Mouse (Mus musculus): ENCODE measurements around the gene Ldhc. TPM values are rescaled to one million over a fixed set of nuclear protein-coding genes. Genes with fewer than 3 reads are reported as not detected.
"Not testable (repeated sequence)": the region's sequence is repeated elsewhere in the genome, so short reads cannot be mapped to it uniquely, and the experiment has no call there.

Gene Ldhc
- polyA plus RNA-seq (2015; fragmentation: Nextera tagmentation; extraction: Ambion mirVana) = 0.07 and 0.23 TPM in 2 replicates

- ATAC-seq (no peak), DNase-seq (no peak)
- Histone ChIP-seq H3K27ac (ENCODE audit: low read depth) (no peak within 1 kb of the TSS), H3K9me3 (ENCODE audit: low read length) (no peaks in the 10 kb centered on the region), H3K4me1 (ENCODE audit: insufficient read depth) (no peaks in the 10 kb centered on the region), H3K36me3 (replicated peaks; ENCODE audit: insufficient read depth, low read length) (peaks cover 3% of the 10 kb centered on the region), H3K4me2 (ENCODE audit: low read depth, low read length) (no peak within 1 kb of the TSS), H3K27me3 (ENCODE audit: insufficient read depth, low read length) (no peaks in the 10 kb centered on the region), H3K9ac (replicated peaks) (no peak within 1 kb of the TSS), H3K4me3 (ENCODE audit: low read depth, low read length) (no peak within 1 kb of the TSS)
- 55% methylated on average over 10 of the region's 10 CpGs for WGBS (ENCODE audit: insufficient replicate concordance)
- no peak for TF ChIP-seq EP300 (IDR thresholded peaks at IDR 0.05; ENCODE audit: low read depth)
- TF ChIP-seq CTCF (IDR thresholded peaks at IDR 0.05; ENCODE audit: low read depth) = no peak
Observed at GRCm38 (mm10) chr7:46860996-46861395, at the start of gene Ldhc. Gene Ldhc, plus strand, starts transcription at chr7:46861203.

DNA sequence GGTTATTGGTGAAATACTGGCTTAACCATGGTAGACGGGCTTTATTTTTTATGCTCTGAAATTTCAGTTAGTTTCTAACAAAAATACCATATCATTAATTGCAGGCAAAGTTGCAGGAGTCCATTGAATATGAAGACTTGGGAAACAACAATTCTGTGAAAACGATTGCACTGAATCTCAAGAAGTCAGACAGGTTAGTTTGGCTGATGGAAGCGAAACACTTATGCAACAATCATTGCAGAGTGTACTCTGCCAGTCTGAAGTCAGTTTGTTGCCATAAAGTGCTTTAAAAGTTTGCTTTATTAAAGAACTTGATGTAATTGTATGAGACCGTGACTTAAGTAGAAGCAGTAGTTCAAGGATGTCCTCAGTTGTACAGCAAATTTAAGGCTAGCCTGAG is 47.0 kb upstream of the Ldhc start:
- H3K27ac ChIP-seq (ENCODE audit: low read depth) = no peak overlapping the region
- no peak for TF ChIP-seq EP300 (IDR thresholded peaks at IDR 0.05; ENCODE audit: low read depth)
- no peak for TF ChIP-seq CTCF (IDR thresholded peaks at IDR 0.05; ENCODE audit: low read depth)
- ATAC-seq = no peak
- no peak overlapping the region for H3K4me2 ChIP-seq (ENCODE audit: low read depth, low read length)
- no peak overlapping the region for H3K9ac ChIP-seq (replicated peaks)
- 88% methylated on average over 4 of the region's 4 CpGs for WGBS (ENCODE audit: insufficient replicate concordance)
- no peaks in the 10 kb centered on the region for H3K9me3 ChIP-seq (ENCODE audit: low read length)
- no peaks in the 10 kb centered on the region for H3K27me3 ChIP-seq (ENCODE audit: insufficient read depth, low read length)
- DNase-seq = no peak
- no peaks in the 10 kb centered on the region for H3K4me1 ChIP-seq (ENCODE audit: insufficient read depth)
- no peak overlapping the region for H3K4me3 ChIP-seq (ENCODE audit: low read depth, low read length)
- peaks cover 74% of the 10 kb centered on the region for H3K36me3 ChIP-seq (replicated peaks; ENCODE audit: insufficient read depth, low read length)

- Histone ChIP-seq H3K27ac (ENCODE audit: low read depth) (peak overlapping the region; percentile 57; the same call in 1 of the 2 replicates), H3K36me3 (replicated peaks; ENCODE audit: insufficient read depth, low read length) (peaks cover 50% of the 10 kb centered on the region)
- H3K27me3 ChIP-seq (ENCODE audit: insufficient read depth, low read length); H3K9me3 ChIP-seq (ENCODE audit: low read length); H3K4me1 ChIP-seq (ENCODE audit: insufficient read depth); H3K4me2 ChIP-seq (ENCODE audit: low read depth, low read length); H3K4me3 ChIP-seq (ENCODE audit: low read depth, low read length); DNase-seq; H3K9ac ChIP-seq (replicated peaks): not testable (repeated sequence)
- ATAC-seq = peak; percentile 76
- 64% methylated on average over 15 of the region's 15 CpGs for WGBS (ENCODE audit: insufficient replicate concordance)
Observed at GRCm38 (mm10) chr7:46820876-46821632, 39.9 kb upstream of the Ldhc start.

- Histone ChIP-seq H3K9ac (replicated peaks) (peak overlapping the region; percentile 45), H3K4me1 (ENCODE audit: insufficient read depth) (peaks cover 21% of the 10 kb centered on the region), H3K27ac (ENCODE audit: low read depth) (peak overlapping the region; percentile 84), H3K27me3 (ENCODE audit: insufficient read depth, low read length) (no peaks in the 10 kb centered on the region), H3K4me2 (ENCODE audit: low read depth, low read length) (peak overlapping the region; percentile 11; the same call in 1 of the 2 replicates), H3K4me3 (ENCODE audit: low read depth, low read length) (no peak overlapping the region), H3K9me3 (ENCODE audit: low read length) (no peaks in the 10 kb centered on the region), H3K36me3 (replicated peaks; ENCODE audit: insufficient read depth, low read length) (peaks cover 10% of the 10 kb centered on the region)
- no peak for TF ChIP-seq EP300 (IDR thresholded peaks at IDR 0.05; ENCODE audit: low read depth)
- no peak for TF ChIP-seq CTCF (IDR thresholded peaks at IDR 0.05; ENCODE audit: low read depth)
- DNase-seq (no peak), ATAC-seq (no peak)
- WGBS (ENCODE audit: insufficient replicate concordance) = 58% methylated on average over 20 of the region's 20 CpGs
Observed at GRCm38 (mm10) chr7:46827046-46827802, 33.8 kb upstream of the Ldhc start.

GRCm38 (mm10) chr7:46827803-46828184 is 33.2 kb upstream of the Ldhc start:
- 91% methylated on average over 2 of the region's 2 CpGs for WGBS (ENCODE audit: insufficient replicate concordance)
- no peaks in the 10 kb centered on the region for H3K27me3 ChIP-seq (ENCODE audit: insufficient read depth, low read length)
- DNase-seq = no peak
- no peak overlapping the region for H3K4me3 ChIP-seq (ENCODE audit: low read depth, low read length)
- peak overlapping the region; percentile 45 for H3K9ac ChIP-seq (replicated peaks)
- peak overlapping the region; percentile 11; the same call in 1 of the 2 replicates for H3K4me2 ChIP-seq (ENCODE audit: low read depth, low read length)
- H3K9me3 ChIP-seq (ENCODE audit: low read length) = no peaks in the 10 kb centered on the region
- TF ChIP-seq EP300 (IDR thresholded peaks at IDR 0.05; ENCODE audit: low read depth) (no peak), CTCF (IDR thresholded peaks at IDR 0.05; ENCODE audit: low read depth) (no peak)
- no peak for ATAC-seq
- H3K4me1 ChIP-seq (ENCODE audit: insufficient read depth) = peaks cover 27% of the 10 kb centered on the region
- H3K36me3 ChIP-seq (replicated peaks; ENCODE audit: insufficient read depth, low read length) = peaks cover 4% of the 10 kb centered on the region; the same call in 1 of the 2 replicates
- peak overlapping the region; percentile 84 for H3K27ac ChIP-seq (ENCODE audit: low read depth)

GRCm38 (mm10) chr7:46829911-46830310 is 31.1 kb upstream of the Ldhc start:
- ATAC-seq (peak; percentile 83), DNase-seq (peak; percentile 68)
- Histone ChIP-seq H3K4me3 (ENCODE audit: low read depth, low read length) (no peak overlapping the region), H3K27me3 (ENCODE audit: insufficient read depth, low read length) (no peaks in the 10 kb centered on the region), H3K9ac (replicated peaks) (no peak overlapping the region), H3K4me1 (ENCODE audit: insufficient read depth) (peaks cover 42% of the 10 kb centered on the region), H3K27ac (ENCODE audit: low read depth) (peak overlapping the region; percentile 92), H3K9me3 (ENCODE audit: low read length) (no peaks in the 10 kb centered on the region), H3K36me3 (replicated peaks; ENCODE audit: insufficient read depth, low read length) (no peaks in the 10 kb centered on the region), H3K4me2 (ENCODE audit: low read depth, low read length) (no peak overlapping the region; the same call in 1 of the 2 replicates)
- WGBS (ENCODE audit: insufficient replicate concordance) = 64% methylated on average over 12 of the region's 12 CpGs
- TF ChIP-seq EP300 (IDR thresholded peaks at IDR 0.05; ENCODE audit: low read depth) (peak; percentile 73; the same call in 1 of the 2 replicates), CTCF (IDR thresholded peaks at IDR 0.05; ENCODE audit: low read depth) (no peak)
